Mouse (Mus musculus) leukemia stem cell, adult 10-12 weeks (primary cell): ENCODE data around the gene Aldh1b1. TPM values are rescaled to one million over a fixed set of nuclear protein-coding genes. Genes with fewer than 3 reads are reported as not detected.

Experiments used
- polyA plus RNA-seq: library from polyadenylated mRNA; stranded (reverse); fragments of >175 nt; gene quantifications from 2 replicates; pipeline ENCODE4 v1.2.3, GENCODE M21; 2012; ENCODE audit warnings: low replicate concordance

Aldh1b1 gene
- polyA plus RNA-seq, result 2.3 and 3.4 TPM in 2 replicates

GRCm38 (mm10) chr4:45798964-45799363 is at the start of gene Aldh1b1:
Gene Aldh1b1 (plus strand): TSS chr4:45799022.

GRCm38 (mm10) chr4:45826275-45827040 is 27.6 kb downstream of the Aldh1b1 start, which contains the start of gene Igfbpl1:
Gene Igfbpl1 (minus strand): TSS chr4:45826923.

GRCm38 (mm10) chr4:45848109-45848824 is 49.4 kb downstream of the Aldh1b1 start, which contains the start of gene Stra6l:
Gene Stra6l (plus strand): TSS chr4:45848664.

Other genes with a start within 250 kb of the Aldh1b1 start
- gene Igfbpl1, start 27.9 kb downstream of the Aldh1b1 start, polyA plus RNA-seq, result not detected in 2 replicates
- 0.03 and 0.08 TPM in 2 replicates for gene Stra6l, start 49.6 kb downstream of the Aldh1b1 start, polyA plus RNA-seq
- not detected in 2 replicates for gene Ccdc180, start 91.3 kb downstream of the Aldh1b1 start, polyA plus RNA-seq
- gene Tdrd7, start 166.3 kb downstream of the Aldh1b1 start, polyA plus RNA-seq, result 0.46 and 0.91 TPM in 2 replicates
- gene Tmod1, start 239.9 kb downstream of the Aldh1b1 start, polyA plus RNA-seq, result 12.5 and 19.9 TPM in 2 replicates